Mouse (Mus musculus) MEL (cell line): ENCODE measurements around the gene Ndrg3.

Experiments
- CHD2 ChIP-seq: IDR thresholded peaks from 2 replicates; pipeline ENCODE4 v1.6.1; 2011; ENCODE audit warnings: low read length, improper control_type of control experiment
- CTCF ChIP-seq, 3 experiments: IDR thresholded peaks in 2 of 3; conservative IDR thresholded peaks in 1 of 3; 2 replicates each; pipeline ENCODE4 v1.5.1; 2011 to 2012; ENCODE audit warnings: low read length in 3 of 3, low read depth in 2 of 3, mild to moderate bottlenecking in 2 of 3, improper control_type of control experiment in 1 of 3, inconsistent platforms in 1 of 3, mixed read lengths in 1 of 3, moderate library complexity in 1 of 3; ENCODE audit not compliant: control insufficient read depth in 1 of 3, insufficient read depth in 1 of 3, poor library complexity in 1 of 3, severe bottlenecking in 1 of 3
- E2F4 ChIP-seq: IDR thresholded peaks from 2 replicates; pipeline ENCODE4 v1.6.1; 2011; ENCODE audit warnings: low read depth, low read length, improper control_type of control experiment, borderline replicate concordance
- MAFK ChIP-seq: IDR thresholded peaks from 2 replicates; pipeline ENCODE4 v1.6.1; 2011; ENCODE audit warnings: low read depth, mild to moderate bottlenecking, low read length, improper control_type of control experiment, borderline replicate concordance
- MAX ChIP-seq: IDR thresholded peaks from 2 replicates; pipeline ENCODE4 v1.6.1; 2011; ENCODE audit warnings: low read length, improper control_type of control experiment
- SIN3A ChIP-seq: IDR thresholded peaks from 2 replicates; pipeline ENCODE4 v1.6.1; 2012; ENCODE audit warnings: low read length, improper control_type of control experiment, inconsistent platforms
- SMC3 ChIP-seq: IDR thresholded peaks from 2 replicates; pipeline ENCODE4 v1.6.1; 2011; ENCODE audit warnings: low read depth, low read length, improper control_type of control experiment
- USF1 ChIP-seq: IDR thresholded peaks from 2 replicates; pipeline ENCODE4 v1.6.1; 2014; ENCODE audit warnings: low read depth, mild to moderate bottlenecking, inconsistent platforms, low read length, improper control_type of control experiment, moderate library complexity
- ZNF384 ChIP-seq: IDR thresholded peaks from 2 replicates; pipeline ENCODE4 v1.6.1; 2012; ENCODE audit warnings: low read depth, mild to moderate bottlenecking, inconsistent platforms, low read length, improper control_type of control experiment

DNA sequence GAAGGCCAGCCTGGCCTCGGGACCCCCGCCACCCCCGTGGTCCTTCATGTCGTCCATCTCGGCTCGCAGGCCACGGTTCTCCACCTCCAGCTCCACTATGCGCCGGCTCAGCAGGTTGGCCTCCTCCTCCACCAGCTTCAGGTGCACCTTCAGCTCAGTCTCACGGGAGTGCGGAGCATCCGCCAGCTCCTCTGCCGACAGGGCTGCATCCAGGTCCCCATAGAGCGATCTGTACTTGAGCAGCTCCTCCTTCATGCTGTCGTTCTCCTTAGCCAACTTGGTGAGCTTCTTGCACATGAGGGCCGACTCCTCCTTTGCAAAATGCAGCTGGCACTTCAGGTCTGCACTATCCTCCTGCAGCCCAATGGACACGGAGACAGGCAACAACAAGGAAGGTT lies 48.8 kb upstream of the Ndrg3 start:
- no peak for TF ChIP-seq CTCF (IDR thresholded peaks at IDR 0.05 in 2 of 3, conservative IDR thresholded peaks at IDR 0.05 in 1 of 3; ENCODE audit: control insufficient read depth in 1 of 3, insufficient read depth in 1 of 3, low read depth in 2 of 3, low read length in 3 of 3, poor library complexity in 1 of 3, severe bottlenecking in 1 of 3)
- no peak for TF ChIP-seq SMC3
- TF ChIP-seq ZNF384: no peak
- TF ChIP-seq MAX: no peak
- no peak for TF ChIP-seq CHD2
- no peak for TF ChIP-seq MAFK
- no peak for TF ChIP-seq E2F4
- TF ChIP-seq SIN3A: no peak
- no peak for TF ChIP-seq USF1
